Mouse (Mus musculus) activated CD4-positive, CD25-positive, alpha-beta regulatory T cell, adult 4 months (primary cell): ENCODE results near the gene Atp2a3. TPM values are rescaled to one million over a fixed set of nuclear protein-coding genes. Genes with fewer than 3 reads are reported as not detected.

ENCODE experiments used
- ATAC-seq: one replicate; pipeline ENCODE4 v1.8.0; 2017
- polyA plus RNA-seq, 2 experiments: library from polyadenylated mRNA; unstranded; fragments of 100-300 nt; shearing (Covaris generic); gene quantifications; one replicate each; pipeline ENCODE4 v1.2.1; 2017

The Atp2a3 gene
- polyA plus RNA-seq, 2 experiments from 2014 or later: 66.1 to 93.0 TPM

DNA sequence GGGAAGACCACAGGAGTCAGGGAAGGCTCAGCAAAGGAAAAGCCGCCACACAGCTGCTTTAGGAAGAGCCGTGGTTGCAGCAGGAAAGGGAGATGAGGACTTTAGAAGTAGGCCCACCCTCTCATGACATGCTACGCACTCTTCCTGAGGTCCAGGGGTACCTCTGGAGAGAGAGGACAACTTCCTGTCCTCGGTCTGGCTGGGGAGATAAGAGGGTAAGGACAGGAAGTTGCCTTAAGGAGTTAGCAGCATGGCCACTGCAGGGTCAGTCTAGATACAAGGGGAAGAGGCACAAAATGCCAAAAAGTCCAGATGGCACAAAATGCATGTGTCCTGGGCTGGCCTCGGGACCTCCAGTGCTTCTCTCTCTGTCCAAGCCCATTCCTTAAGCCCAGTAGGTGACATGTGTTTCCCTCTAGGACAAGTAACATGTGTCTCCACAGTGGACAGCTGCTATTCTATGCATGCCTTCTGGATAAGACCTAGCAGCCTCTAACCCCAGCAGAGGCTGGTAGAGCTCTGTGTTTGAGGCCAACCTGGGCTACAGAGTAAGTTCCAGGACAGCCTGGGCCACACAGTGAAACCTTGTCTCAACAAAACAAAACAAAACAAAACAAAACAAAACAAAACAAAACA lies 5.5 kb upstream of the Atp2a3 start:
- ATAC-seq: no peak

- ATAC-seq: no peak
Observed at GRCm38 (mm10) chr11:72957318-72957717, 3.7 kb upstream of the Atp2a3 start.

GRCm38 (mm10) chr11:72959924-72960679 lies 867 bp upstream of the Atp2a3 start:
- no peak for ATAC-seq

DNA sequence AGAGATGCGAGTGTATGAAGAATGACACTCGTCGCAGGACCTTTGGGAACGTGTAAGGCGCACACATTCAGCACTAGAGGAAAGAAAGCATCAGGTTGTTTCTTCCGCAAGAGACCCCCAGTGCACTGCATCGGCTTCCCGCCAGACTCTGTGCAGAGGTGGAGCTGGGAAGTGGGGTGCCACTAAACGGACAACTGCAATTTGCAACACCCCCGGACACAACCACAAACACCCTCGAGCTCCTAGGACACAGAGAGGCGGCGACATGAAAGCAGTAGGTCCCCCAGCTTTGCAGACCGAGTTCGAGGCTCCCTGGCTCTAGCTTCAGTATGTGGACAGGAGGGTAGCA lies 272 bp upstream of the Atp2a3 start:
- no peak for ATAC-seq

- no peak for ATAC-seq
Observed at GRCm38 (mm10) chr11:72962378-72962777, 1.4 kb downstream of the Atp2a3 start.

GRCm38 (mm10) chr11:72963058-72963788 lies 2.3 kb downstream of the Atp2a3 start:
- no peak for ATAC-seq

- no peak for ATAC-seq
Observed at GRCm38 (mm10) chr11:72963789-72964294, 2.9 kb downstream of the Atp2a3 start.

GRCm38 (mm10) chr11:72974995-72975503 lies 14.1 kb downstream of the Atp2a3 start:
- ATAC-seq: no peak

DNA sequence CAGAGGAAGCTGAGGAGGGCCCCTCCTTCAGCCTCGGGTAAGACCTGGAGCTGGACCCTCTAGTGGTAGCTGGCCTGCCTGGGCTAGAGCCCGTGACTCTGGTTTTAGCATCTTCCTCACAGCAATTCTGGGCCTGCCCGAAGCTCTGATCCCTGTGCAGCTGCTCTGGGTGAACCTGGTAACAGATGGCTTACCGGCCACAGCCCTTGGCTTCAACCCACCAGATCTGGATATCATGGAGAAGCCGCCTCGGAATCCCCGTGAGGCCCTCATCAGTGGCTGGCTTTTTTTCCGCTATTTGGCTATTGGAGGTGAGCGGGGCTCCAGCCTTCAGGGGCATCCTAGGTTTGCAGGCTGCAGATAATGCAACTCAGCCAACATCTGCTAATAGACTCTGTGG lies 21.5 kb downstream of the Atp2a3 start:
- no peak for ATAC-seq

DNA sequence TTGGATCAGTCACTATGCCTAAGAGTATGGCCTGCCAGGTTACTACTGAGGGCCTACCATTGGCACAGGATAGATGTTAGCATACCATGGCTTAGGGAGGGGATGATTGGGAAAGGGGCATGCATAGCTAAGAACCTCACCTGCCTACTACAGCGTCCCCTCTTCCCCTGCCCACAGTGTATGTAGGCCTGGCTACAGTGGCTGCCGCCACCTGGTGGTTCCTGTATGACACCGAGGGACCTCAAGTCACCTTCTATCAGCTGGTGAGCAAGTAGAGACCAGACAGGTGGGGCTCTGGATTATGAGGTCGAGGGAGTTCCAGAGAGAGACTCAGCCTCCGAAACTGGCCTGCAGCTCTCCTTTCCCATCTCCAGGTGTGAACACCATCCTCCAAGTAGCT lies 22.3 kb downstream of the Atp2a3 start:
- no peak for ATAC-seq

- ATAC-seq: no peak
Observed at GRCm38 (mm10) chr11:72986745-72987144, 25.8 kb downstream of the Atp2a3 start.

DNA sequence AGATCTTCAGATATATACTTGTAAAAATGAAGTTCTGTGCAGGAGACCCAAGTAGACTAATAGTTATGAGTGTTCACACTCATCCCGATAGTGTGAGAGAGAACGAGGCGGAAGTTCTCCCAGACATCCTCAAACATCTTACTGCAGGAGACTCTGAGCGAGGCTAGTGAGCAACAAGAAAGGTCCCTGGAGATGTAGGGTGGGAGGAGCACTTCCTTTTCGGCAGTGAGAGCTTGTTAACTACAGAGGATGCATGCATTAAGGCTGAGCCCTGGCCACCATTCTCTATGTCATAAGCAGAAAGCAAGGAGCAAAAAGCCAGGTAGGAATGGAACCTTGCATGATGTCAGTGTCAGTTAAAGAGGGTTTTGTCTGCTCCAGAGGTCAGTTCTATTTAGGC lies 26.3 kb downstream of the Atp2a3 start:
- ATAC-seq: no peak

- ATAC-seq: no peak
Observed at GRCm38 (mm10) chr11:72987807-72988206, 26.8 kb downstream of the Atp2a3 start.

DNA sequence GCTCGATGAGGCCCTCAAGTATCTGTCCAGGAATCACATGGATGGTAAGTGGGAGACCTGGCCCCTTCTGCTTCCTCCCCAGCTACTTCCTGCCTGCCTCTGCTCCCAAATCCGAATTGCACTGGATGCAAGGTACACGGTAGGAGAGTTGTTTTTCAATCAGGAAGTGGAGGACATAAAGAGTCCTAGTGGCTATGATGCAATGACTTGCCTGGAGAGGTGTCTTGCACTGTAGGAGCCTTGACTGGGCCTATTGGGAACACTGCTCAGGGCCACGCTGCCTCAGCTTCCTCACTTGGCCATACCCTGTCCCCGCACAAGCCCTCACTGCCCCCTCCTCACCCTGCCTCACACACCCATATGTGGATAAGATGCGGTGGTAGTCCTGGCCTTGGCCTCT lies 28.1 kb downstream of the Atp2a3 start:
- no peak for ATAC-seq

GRCm38 (mm10) chr11:72990688-72991087 lies 29.7 kb downstream of the Atp2a3 start:
- no peak for ATAC-seq

DNA sequence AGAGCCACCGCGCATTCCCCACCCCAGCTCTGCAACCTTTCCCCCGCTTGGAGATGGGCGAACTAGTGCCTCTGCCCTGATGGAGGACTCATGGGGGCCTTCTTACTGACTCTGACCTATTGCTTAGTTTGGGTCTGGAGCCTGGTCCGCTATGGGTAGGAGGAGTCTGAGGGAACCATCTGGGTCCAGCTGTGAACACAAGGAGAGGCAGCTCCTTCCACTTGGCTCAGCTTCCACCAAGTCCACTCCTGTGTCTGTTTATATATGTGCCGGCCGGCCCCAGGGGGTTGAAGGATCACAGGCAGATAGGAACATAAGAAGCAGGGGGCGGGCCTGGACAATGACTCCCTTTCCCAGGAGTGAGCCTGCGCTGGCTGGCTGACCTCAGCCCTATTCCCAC lies 31.0 kb downstream of the Atp2a3 start:
- ATAC-seq: no peak

DNA sequence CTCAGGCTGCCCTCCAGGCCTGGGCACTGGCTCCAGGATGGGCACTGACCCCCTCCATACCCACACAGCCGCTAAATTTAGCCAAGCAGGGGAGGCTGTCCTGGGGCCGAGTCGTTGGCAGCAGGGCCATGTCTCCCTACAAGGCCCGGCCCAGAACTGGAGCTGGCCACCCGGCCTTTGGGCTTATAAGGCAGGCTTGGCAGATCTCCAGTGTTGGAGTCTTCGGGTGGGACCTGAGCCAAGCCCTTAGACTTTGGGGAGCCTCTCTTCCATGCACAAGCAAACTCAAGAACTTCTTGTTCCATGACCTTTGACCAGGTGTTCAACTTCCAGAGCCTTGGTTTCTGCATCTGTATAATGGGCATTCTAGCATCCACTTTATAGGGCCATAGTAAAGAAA lies 35.4 kb downstream of the Atp2a3 start:
- no peak for ATAC-seq

GRCm38 (mm10) chr11:72996781-72997180 lies 35.8 kb downstream of the Atp2a3 start:
- ATAC-seq: no peak

DNA sequence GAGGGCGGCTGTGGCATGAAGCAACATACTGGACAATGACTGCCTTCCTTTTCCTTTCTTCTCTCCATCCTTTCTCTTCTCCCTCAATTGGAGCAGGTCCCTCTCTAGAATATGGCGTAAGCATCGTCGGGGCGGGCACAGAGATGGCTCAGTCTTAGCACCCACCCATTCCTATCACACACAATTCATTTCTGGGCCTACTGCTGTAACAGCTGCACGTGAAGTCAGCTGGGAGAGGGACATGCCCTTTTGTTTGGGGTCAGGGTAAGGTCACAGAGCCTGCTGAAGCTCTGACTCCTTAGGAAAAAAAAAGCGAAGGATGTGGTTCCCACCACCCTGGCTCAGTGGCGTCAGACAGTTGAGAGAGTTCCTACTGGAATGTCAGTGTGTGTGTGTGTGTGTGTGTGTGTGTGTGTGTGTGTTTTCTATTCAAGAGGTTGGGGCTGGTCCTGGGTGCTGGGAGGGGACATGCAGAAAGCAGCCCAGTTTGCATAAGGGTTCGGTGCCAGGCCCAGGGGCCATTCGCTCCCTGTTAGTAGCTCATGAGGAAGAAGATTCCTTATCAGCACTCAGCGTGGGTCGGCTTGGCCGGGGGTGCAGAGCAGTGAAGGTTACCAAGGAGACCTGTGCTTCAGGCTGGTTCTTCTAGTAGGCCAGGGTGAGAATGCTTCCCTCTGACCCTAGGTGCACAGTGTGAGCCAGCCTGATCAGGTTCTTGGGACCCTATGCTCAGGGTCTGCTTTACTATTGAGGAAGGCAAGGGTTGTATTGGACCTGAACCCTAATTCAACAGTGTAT lies 36.8 kb downstream of the Atp2a3 start:
- no peak for ATAC-seq

DNA sequence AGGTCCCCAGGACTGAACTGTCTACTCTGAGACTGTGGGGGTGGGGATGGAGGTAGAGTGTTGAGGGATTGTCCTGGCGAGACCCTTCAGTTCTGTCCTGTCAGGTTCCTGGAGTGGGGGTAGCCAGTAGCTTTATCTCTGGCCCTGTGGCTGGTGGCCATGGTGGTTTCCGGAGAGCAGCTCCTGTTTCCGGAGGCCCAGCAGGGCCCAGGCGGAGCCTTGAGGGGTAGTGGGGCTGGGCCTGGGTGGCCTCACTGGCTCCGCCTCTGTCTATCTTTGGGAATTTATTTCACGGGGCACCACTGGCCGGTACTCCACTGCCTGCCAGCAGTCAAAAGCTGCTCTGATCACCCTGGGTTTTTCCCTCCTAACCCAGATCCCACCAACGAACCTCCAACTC lies 37.8 kb downstream of the Atp2a3 start, which contains the start of gene P2rx1:
Gene P2rx1 (plus strand): TSS at position 333 of the 400 bp plus-strand sequence.
- ATAC-seq: no peak

- no peak for ATAC-seq
Observed at GRCm38 (mm10) chr11:73001029-73001428, 40.1 kb downstream of the Atp2a3 start.

DNA sequence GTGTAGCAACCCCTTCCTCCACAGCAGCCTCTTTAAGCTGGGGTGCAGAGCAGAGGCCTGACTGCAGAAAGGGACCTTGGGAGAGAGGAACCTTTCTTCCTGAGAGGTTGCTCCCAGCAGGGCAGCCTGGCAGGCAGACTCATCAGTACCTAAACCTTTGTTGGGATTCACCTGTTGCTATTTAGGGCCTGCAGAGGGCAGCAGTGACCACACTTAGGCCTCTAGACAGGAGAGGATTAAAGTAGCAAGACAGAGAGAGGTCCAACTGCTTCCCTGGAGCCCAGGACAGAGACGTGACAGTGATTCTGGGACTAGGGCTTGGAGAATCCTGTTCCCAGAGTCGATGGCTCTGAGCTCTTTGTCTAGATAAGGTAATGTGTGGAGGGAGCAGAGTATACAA lies 45.4 kb downstream of the Atp2a3 start:
- ATAC-seq: peak; percentile 69
